Mouse (Mus musculus): ENCODE measurements around the gene Mettl26.

The Mettl26 gene

DNA sequence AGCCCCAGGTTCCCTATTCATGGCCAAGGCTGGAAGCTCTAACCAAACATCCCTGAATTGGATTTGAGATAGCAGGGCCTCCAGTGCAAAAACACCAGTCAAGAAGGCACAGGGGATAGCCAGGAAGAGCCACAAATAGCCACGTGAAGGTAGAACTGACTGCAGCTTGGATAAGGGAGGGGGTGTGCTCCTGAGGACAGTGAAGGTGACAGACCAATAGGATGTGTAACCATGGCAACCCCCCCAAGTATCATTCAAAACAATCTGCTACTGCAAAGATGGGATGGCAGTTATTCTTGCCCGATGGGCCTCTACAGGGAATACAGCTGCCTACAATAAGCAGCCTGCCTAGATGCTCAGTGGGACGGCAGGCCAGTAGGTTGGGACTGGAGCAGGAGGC is 37.3 kb upstream of the Mettl26 start:
- no peak for DNase-seq

DNA sequence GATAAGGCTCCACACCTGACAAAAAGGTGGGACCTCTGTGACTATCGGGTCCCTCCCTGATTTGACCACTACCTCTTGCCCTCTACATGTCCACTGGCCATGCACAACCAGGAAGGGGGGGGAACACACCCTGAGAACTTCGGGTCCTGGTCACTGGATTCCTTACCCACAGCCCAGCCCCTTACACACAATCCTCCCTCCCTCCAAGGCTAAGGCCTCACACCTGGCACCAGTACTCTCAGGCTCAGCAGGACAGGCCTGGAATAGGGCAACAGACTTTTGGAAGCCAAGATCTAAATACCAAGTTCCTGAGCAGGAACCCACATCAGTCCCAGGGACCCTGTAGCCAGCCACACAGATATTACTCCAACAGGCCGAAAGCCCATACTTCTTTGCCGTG is 36.0 kb upstream of the Mettl26 start:
- DNase-seq: no peak

DNA sequence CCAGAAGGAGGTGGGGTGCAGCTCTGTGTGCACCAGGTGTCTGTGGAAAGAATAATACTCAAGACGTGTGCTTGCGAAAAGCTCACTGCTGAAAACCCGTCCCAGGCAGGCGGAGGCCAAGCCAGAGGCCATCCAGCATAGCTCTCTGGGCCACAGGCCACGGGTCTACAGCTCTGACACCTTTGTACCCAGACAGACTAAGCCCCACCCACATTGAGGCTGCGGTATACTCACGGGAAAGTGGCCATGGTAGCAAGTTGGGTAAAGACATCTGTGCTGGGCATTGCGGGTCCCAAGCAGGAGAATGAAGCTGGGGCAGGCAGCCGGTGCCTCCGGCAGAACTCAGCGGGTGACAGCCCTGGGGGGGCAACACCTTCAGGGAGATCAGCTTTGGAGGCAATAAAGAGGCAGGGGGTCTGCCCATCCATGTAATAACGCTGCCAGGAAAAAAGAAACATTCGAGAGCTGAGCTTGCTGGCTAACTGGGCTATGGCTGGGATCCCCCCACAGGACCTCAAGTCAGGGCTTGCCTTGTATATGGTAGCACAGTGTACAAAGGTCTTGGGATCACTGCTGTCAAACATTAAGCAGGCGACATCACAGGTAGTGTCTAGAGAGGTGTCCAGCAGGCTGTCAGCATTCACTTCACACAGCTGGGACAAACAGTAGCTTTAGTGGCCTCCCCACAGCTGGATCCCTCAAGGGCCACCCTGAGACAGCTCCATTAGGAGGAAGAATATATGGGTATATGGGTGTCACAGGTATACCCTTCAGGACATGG is 35.2 kb upstream of the Mettl26 start:
- no peak for DNase-seq

DNA sequence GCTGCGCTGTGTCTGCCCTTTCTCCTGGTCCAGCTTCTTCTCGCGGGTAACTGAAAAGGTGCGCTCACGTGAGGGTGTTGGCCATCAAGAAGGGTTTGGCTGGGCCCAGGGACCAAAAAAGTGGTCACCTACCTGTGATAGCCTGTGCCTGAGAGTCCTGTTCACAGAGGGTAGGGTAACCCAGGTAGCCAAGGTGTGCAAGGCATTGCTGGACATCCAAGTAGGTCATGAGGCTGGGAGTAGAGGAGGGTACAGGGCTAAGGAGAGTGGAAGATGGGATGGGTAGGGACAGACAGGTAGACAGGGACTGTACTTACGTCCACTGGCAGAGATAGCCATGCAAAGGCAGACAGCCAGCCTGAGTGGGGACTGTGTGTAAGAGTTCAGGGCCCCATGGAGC is 34.4 kb upstream of the Mettl26 start:
- no peak for DNase-seq

DNA sequence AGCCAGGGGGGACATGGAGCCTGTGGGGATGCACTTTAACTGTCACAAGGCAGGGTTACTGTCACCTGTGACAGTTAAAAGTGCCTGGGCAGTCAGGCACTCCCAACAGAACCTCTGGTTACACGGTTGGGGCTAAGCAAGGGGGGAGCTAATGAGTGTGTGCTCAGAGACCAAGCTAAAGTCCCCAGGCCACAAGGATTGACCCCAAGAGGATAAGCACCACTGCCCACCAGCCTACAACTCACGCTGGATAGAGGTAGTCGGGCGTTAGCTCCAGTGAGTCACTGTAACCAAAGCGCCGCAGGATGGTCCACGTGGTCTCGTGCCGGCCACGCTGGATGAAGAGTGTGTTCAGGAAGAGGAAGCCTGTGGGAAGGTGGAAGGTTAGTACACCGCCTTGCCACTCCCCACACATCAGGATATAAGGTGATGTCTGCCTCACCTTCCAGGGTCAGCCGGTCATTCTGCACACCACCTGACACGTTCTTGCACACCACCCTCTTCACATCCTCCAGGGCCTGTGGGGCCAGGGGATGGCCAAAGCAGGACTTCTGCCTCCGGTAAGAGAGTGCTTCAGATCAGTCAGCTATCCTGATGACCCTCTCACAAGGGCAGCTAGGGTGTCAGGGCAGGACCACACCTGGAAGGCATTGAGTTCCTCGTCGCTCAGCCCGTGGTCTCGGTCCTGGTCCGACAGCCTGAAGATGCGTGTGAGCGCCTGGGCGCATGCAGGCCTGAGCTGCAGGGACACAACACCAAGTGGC is 33.6 kb upstream of the Mettl26 start, which contains the start of gene Gm20683:
Gm20683 (minus strand) TSS at position 647 of the 764 bp plus-strand sequence.
- no peak for DNase-seq

DNA sequence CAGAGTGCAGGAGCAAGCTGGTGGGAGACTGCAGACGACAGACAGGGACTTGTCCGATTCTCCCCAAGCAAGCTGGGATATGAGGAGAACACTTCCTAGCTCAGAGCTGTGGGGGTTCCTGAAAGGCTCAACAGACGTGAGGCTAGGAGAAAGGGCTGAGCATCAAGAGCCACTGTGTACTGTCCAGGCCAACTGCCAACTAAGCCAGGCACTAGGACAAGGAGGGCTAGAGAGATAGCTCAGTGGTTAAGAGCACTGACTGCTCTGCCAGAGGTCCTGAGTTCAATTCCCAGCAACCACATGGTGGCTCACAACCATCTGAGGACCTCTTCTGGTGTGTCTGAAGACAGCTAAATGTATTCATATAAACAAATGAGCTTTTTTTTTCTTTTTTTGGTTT is 32.4 kb upstream of the Mettl26 start:
- DNase-seq: no peak

DNA sequence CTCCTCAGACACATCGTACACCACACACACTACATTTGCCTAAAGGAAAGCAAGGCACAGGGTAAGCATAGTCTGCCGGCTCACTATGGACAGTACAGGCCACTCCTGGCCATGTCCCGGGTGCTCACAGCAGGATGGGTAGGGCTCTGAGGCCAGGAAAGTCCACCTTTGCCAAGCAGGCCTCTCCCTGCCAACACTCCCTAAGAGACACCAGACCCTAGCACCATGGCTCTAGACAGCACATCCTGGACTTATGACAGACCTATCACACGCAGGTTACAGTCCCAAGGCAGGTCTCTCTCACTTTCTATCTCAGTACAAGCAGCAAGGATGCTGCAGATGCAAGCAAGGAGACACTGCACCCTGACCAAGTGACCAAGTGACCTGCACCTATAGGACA is 31.8 kb upstream of the Mettl26 start:
- DNase-seq: no peak

DNA sequence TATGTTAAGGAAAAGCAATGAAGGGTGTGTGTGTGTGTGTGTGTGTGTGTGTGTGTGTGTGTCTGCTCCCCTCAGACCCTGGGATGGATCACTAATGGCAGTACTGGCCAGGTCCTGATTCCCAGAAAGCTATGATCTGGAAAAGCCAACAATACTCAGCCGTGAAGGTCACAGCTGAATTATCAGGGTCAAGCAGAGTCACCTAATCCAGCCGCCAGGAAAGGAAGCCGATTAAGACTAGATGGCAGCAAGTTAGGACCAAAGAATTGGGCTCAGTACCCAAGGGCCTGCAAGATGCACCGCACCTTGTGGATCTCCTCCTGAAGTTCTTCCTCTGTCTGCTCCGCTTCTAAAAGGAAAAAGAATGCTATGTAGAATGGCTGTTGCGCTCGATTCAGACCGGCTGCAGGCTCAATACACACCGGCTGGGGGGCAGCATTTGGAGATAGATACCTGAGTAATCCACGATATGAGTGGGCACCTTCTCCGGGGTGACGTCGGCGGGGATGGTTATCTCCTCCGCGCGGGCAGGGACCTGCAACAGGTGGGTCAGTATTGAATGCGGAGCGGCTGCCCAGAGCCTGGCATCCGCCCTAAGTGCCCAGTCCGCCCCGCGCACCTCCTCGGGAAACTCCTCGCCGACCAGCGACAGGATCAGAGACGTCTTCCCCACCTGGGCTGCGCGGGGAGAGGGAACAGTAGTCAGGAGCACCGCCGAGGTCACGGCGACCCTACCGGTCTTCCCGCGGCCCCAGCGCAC is 31.1 kb upstream of the Mettl26 start:
- peak; percentile 42 for DNase-seq

DNA sequence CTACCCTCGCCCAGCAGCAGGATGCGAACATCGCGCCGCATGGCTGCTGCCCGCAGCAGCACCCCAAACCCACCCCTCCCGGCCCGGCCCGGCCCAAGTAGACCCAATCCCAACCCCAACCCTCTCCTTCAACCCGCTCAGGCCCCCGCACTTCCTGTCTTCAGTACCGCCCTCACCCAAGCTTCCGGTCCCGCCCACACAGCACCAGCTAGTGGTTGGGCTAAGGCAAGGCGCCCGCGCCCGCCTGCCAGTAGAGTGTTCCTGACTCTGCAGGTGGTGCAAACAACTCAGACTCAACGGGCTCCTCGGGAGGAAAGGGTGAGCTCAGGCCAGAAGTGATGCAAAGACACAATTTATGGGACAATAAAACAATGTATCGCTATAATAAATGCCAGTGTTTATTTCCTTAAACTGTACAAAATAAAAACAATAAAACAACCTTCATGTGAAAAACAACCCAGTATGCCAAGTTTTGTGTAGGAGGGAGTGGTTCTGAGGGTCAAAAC is 30.4 kb upstream of the Mettl26 start, which contains the start of gene Rhot2:
Rhot2 (minus strand) TSS at position 456 of the 506 bp plus-strand sequence.
- peak; percentile 95 for DNase-seq

DNA sequence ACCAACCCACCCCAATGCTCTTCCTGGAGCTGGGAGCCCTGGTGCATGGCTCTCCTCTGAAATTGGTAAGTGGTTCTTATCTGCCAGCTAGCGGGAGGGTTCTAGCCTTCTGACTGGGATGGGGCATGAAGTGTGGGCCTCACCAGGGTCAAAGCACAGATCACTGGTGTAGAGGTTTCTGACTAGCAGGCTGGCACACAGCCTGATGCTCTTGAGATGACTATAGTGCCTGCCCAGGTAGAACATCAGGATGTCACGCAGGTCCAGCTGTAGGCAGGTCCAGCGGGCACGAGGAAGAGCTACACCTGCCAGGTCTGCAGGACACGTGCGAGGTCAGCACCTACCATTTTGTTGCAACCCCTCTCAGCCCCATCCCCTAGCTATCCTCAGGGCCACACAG is 14.6 kb upstream of the Mettl26 start:
- DNase-seq: no peak

DNA sequence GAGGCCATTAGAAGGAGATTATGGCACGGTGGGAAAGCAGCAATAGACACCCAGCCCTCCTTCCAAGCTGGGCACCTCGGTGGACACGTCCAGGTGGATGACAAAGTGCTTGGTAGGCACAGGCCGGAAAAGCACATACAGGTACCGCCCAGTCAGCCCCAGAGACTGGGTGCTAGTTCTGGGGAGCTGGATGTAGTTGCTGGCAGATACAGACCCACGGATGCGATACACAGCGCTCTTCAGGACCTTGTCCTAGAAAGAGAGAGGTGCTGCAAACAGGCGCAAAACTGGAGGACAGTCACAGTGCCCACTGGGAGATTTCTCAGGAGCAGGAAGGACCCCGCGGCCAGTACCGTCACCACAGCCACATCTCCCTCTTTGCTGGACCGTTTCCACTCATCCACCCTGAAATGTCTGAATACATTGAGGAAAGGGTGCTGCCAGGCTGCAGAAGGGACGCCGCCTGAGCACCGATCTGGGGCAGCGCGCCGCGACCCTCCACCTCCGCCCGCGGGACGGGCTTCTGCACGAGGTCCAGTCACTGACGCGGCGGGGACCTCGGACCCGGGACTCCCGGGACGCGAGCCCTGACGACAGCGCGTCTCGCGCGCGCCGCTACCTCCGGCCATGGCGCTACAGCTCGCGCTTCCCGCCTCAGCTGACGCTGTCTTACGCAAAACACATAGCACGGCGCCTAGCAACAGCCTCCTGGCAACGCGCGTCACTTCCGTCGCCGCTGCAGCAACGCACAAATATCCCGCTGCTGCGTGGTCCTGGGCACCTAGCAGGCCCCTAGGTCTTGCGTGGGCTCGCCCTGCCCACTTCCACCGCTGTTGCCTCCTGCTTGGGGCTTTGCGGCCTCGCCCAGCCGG is 13.8 kb upstream of the Mettl26 start, which contains the start of gene Wdr90:
Wdr90 (minus strand) TSS at position 670 of the 872 bp plus-strand sequence.
- DNase-seq: peak; percentile 91

DNA sequence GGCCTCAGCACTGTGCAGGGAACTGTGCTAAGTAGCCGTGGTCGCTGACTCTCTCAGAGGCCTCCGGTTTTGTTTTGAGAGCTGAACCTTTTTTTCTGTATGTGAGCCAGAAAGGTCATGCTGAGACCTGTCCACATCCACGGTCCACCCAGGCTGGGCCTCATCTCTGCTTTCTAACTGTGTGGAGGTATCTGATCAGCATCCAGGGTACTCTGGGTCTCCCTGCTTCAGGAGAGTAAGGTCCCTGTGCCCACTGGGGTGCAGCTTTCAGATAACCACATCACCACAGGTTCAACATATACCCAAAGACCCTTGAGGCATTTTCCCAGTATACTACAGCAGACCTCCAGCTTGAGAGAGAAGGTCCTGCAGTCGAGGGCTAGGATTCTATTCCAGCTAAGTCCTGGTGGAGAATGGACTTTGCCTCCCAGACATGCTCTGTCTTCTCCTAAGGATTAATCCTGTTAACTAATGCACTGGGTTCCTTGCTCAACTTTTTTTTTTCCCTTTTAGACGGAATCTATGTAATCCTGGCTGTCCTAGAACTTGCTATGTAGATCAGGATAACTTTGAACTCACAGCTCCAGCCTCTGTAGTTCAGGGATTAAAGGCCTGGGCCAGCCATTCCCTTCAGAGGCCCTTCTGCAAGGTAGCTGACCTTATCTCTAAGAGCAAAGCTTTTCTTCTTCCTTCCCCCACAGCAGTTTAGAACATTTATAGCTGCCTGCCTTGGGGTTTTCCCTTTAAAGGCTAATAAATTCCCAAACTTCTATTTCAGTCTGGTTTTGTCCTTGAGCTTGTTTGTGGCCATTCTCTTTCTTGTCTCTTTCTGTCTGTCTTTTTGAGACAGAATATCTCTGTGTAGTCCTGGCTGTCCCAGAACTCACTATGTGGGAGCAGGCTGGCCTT is 12.9 kb upstream of the Mettl26 start:
- DNase-seq: no peak

DNA sequence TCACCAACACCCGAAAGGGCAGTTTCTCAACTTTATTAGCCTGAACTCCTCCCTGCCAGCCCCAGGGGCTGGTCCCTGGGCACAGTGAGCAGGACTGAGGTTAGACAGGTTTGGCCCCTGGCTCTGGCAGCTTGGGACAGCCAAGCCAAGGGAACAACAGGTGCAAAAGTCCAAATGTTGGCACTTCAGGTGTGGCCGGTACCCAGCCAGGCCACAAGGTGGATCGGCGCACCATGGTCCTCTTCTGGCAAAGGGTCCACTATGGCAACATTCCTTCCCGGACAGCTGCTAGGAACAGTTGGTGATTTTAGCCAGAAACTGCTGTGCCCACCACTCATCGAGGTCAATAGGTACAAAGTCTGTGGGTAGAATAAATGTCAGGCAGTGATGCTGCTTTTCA is 11.2 kb upstream of the Mettl26 start:
- no peak for DNase-seq

DNA sequence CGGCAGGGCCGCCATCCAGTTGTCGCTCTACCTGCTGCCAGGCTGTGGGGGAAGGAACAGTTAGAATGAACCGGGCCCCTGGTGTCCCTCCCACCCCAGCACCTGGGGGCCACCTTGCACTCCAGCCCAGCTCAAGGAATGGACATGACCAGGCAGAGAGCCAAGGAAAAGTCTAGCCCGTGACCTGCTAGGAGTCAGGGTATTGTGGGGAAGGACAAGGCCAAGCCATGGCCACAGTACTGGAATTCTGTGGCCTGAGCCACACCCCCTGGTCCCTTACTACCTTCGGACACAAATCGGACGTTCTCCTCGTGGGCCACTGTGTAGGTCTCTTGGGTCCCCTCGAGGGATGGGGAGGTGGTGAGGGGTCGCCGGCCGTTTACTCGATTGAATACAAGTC is 10.6 kb upstream of the Mettl26 start:
- no peak for DNase-seq

DNA sequence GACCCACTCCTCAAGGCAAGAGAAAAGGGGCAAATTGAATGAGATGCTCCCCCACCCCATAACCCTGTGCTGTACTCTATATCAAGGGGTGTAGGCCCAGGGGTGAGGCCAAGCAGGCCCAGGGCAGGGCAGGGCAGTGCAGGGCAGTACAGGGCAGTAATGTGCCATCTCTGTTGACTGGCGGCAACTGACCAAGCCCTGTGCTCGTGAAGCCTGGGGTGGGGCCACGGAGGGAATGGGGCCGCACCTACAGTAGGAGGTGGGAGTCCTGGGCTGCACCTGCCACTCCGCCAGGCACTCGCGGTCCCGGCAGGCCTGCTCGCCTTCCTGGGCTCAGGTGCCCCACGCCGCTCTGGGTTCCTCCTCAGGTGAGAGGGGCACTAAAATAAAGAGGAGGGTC is 9.6 kb upstream of the Mettl26 start:
- DNase-seq: no peak

DNA sequence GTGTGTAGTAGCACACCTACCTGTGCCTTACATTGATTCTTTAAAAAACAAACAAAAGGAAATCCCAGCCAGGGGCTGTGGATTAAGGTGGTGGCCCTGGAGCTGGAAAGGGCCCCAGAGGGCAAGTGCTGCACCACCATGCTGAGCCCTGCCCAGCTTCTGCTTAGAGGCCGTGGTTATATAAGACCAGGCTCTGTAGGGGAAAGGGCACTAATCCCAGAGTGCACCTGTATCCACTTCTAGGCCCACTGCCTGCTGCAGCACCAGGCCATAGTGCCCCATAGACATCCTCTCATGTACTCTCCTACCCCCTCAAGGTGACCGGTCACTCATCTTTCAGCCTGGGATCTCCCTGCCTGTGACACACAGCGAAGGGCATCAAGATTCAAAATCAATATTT is 8.7 kb upstream of the Mettl26 start:
- DNase-seq: no peak

DNA sequence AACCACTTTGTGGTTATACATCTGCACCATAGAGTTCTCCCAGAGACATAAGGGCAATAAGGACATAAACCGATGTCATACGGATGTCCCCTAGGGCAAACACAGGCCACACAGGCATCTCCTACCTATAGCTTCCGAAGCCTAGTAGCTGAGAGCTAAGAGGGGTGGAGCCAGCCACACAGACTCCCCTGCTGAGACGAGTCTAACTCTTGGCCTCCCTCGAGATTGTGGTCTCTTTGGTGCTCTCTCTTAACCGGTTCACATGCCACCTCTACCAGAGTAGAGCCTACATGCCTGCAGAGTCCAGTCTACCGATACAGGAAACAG is 7.4 kb upstream of the Mettl26 start:
- no peak for DNase-seq

DNA sequence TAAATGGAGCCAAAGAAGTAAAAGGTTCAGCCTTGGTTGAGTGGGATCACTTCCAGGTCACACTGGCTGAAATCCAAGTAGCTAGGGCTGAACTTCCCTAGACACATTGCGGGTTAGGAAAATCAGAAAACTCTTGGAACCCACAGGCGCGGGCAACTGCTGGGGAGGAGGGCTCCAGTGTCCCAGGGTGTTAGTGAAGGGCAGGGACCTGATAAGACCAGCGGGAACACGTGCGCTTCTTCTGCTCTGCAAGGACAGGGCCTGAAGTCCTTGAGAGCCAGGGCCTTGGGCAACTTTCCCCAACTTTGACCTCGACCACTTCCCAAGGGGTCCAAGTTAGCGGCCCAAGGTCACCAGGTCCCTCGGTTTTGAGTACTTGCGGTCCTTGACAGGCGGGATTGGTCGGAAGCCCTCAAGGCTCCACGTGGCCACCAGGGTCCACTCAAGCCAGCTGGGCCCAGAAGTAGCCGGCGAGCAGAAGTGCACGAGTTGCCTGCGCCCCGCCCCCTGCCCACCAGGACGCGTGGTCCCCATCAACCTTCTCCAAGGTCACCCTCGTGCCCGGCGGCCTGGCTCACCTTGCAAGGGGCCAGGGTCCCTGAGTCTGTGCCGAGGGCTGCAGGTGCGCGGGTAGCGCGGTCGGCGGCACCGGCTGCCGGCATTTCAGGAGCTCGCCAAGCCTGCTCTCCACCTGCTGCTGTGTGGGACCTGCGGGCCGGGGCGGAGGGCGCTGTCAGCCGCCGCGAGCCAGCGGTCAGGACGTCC is 6.9 kb upstream of the Mettl26 start:
- peak; percentile 45 for DNase-seq

DNA sequence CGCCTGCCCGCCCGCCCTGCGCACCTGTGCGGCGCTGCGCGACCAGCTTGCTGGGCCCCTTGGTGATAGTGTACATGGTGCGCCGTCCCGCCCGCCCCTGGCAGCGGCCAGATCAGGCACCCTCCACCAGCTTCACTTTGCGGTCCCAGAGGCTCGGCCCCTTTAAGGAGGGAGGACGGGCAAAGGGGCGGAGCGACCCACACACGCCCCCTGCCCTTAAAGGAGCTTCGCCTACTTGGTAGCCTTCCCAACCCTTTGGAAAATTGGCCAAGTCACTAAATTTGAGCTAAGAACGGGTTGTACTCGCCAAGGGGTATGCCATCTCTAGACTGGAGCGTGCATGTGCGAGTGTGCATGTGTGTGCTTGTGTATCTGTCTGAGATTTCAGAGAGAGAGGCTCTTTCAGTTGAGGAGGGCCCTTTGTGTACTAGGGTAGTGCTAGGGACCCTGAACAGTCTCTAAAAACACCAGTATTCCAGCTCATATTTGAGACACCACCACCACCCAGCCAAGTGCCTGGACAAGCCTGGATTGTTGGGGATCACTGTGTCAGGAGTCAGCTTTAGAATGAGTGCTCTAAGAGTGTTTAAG is 6.2 kb upstream of the Mettl26 start, which contains the start of gene Mcrip2:
Mcrip2 (minus strand) TSS at position 164 of the 591 bp plus-strand sequence.
- DNase-seq: peak; percentile 72

DNA sequence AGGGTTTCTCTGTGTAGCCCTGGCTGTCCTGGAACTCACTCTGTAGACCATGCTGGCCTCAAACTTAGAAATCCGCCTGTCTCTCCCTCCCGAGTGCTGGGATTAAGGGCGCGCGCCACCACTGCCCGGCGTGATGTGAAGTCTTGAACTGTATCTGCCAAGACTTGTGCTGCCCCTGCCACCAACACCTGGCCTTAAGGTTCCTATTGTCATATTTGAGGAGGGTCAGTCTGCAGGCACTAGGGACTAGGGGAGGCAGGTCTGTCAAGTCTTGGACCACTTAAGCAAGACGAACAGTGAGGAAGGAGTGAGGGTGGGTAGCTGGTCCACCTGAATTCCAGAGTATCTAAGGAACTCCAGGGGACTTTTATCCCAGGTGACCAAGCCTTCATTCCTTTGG is 5.4 kb upstream of the Mettl26 start:
- no peak for DNase-seq

All from right cerebral cortex, postnatal 14 days (tissue).